Mouse (Mus musculus): ENCODE results near the gene Ndufa6. TPM values are rescaled to one million over a fixed set of nuclear protein-coding genes. Genes with fewer than 3 reads are reported as not detected.
"Not testable (repeated sequence)": the region's sequence is repeated elsewhere in the genome, so short reads cannot be mapped to it uniquely, and the experiment has no call there.

Gene Ndufa6
- polyA plus RNA-seq (2012; rRNA removed): 152 and 288 TPM in 2 replicates
- 435 and 447 TPM in 2 replicates for polyA plus RNA-seq (2014; fragmentation: Nextera tagmentation; extraction: Ambion mirVana)

DNA sequence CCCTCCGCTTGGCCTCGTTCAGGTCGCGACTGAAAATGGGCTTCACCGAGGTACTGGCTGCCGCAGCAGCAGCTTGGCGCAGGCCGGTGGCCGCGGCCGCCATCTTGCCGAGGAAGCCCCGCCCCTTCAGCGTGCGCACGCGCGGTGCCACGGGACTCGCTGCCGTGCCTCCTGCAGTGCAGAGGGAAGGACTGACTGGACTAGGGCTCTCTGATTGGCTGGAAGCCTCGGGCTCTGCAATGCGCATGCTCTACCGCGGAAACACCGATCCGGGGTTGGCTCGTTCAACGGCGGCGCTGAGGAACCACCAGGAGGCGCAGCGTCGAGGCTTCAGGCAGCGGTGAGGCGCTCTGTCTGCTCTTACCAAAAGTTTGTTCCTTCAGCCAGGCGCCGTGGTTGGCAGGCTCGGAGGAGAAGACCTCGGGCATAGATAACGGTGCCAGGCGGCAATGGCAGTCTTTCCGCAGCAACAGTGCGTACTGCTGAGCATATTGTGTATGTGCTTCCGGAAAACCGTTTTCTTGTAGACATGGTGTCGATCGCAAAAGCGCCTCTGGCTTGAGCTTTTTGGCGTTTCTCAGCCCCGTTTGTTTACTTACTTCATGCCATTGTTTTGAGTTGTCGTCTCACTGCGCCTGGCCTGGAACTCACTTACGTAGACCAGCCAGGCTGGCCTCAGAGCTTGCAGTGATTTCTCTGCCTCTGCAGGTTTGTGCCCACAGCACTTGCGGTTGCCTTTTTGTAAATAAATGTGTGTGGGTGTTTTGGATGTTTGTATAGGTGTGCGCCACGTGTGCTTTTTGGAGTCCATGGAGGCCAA is at the start of gene Ndufa6:
Gene Ndufa6 (minus strand): TSS at position 197 of the 820 bp plus-strand sequence.
- Histone ChIP-seq H3K4me1 (replicated peaks; ENCODE audit: control insufficient read depth in 2 of 2, insufficient read depth in 2 of 2, low read length in 1 of 2) (peaks cover 27 to 36% of the 10 kb centered on the region in 2 experiments), H3K9me3 (ENCODE audit: control insufficient read depth, low read length) (no peaks in the 10 kb centered on the region), H3K9ac (replicated peaks) (peak within 1 kb of the TSS; percentile 98), H3K4me3 (ENCODE audit: insufficient read depth in 1 of 2, low read depth in 2 of 2, low read length in 2 of 2) (peak within 1 kb of the TSS; percentile 80 to 82), H3K36me3 (replicated peaks; ENCODE audit: control insufficient read depth, insufficient read depth, low read depth) (peaks cover 20% of the 10 kb centered on the region), H3K4me2 (ENCODE audit: low read depth) (peak within 1 kb of the TSS; percentile 97), H3K27ac (peak within 1 kb of the TSS; percentile 90), H3K27me3 (ENCODE audit: control insufficient read depth, insufficient read depth, low read length) (no peaks in the 10 kb centered on the region)
- WGBS (ENCODE audit: insufficient replicate concordance): 2% methylated on average over 57 of the region's 57 CpGs
- ATAC-seq (ENCODE audit: insufficient read depth) (peak; percentile 99), DNase-seq (ENCODE audit: low read depth in 3 of 3, low spot score in 3 of 3) (peak; percentile 97)
- peak; percentile 100 for TF ChIP-seq CTCF (IDR thresholded peaks at IDR 0.05; ENCODE audit: low read depth)
- no peak for TF ChIP-seq EP300 (IDR thresholded peaks at IDR 0.05; ENCODE audit: low read depth)

DNA sequence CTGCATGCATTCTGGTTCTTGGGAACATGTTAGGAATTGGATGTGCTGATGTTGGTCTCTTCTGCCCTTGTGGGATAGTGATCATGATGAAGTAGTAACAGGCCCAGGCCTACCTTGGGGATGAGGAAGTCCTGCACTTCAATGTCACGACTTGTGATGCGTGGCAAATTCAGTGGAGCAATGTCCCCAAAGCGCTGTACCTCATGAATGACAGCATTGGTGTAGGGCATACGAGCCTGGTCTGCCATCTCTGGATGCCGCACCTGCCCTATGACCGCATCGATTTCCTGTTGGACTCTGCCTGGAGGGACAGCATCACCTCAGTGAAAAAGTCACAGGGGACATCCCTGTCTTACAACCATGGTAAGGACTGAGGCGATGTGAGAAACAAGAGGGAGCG is 49.5 kb upstream of the Ndufa6 start:
- Histone ChIP-seq H3K36me3 (replicated peaks; ENCODE audit: control insufficient read depth, insufficient read depth, low read depth) (no peaks in the 10 kb centered on the region), H3K9me3 (ENCODE audit: control insufficient read depth, low read length) (no peaks in the 10 kb centered on the region), H3K27me3 (ENCODE audit: control insufficient read depth, insufficient read depth, low read length) (no peaks in the 10 kb centered on the region), H3K4me1 (replicated peaks; ENCODE audit: control insufficient read depth in 2 of 2, insufficient read depth in 2 of 2, low read length in 1 of 2) (no peaks in the 10 kb centered on the region; a peak in 1 of 4 replicates), H3K4me3 (ENCODE audit: insufficient read depth in 1 of 2, low read depth in 2 of 2, low read length in 2 of 2) (no peak overlapping the region), H3K9ac (replicated peaks) (no peak overlapping the region), H3K27ac (no peak overlapping the region), H3K4me2 (ENCODE audit: low read depth) (no peak overlapping the region)
- TF ChIP-seq CTCF (IDR thresholded peaks at IDR 0.05; ENCODE audit: low read depth): no peak
- TF ChIP-seq EP300 (IDR thresholded peaks at IDR 0.05; ENCODE audit: low read depth): no peak
- ATAC-seq (ENCODE audit: insufficient read depth): no peak
- 72% methylated on average over 9 of the region's 9 CpGs for WGBS (ENCODE audit: insufficient replicate concordance)
- no peak for DNase-seq (ENCODE audit: low read depth in 3 of 3, low spot score in 3 of 3)

DNA sequence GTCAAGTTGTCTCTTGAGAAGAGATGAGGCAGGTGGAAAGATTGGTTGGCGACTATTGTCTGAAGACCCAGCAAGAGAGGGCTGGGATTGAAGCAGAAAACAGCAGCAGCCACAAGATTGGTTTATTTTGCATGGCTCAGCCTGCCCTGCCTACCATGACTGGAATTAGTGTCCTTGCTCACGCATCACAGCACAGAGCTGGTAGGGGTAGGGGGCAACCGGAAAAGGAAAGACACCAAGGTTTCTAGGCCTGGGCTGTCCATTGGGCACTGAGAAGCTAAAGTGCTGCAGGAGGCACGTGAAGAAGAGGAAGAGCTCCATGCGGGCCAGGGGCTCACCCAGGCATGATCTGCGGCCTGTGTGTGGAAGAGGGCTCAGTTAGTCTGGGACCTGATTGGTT is 48.6 kb upstream of the Ndufa6 start:
- H3K9ac ChIP-seq (replicated peaks): no peak overlapping the region
- no peak overlapping the region for H3K4me2 ChIP-seq (ENCODE audit: low read depth)
- TF ChIP-seq CTCF (IDR thresholded peaks at IDR 0.05; ENCODE audit: low read depth) (no peak), EP300 (IDR thresholded peaks at IDR 0.05; ENCODE audit: low read depth) (no peak)
- WGBS (ENCODE audit: insufficient replicate concordance): 70% methylated on average over 6 of the region's 6 CpGs
- no peak overlapping the region for H3K27ac ChIP-seq
- H3K27me3 ChIP-seq (ENCODE audit: control insufficient read depth, insufficient read depth, low read length): no peaks in the 10 kb centered on the region
- H3K4me3 ChIP-seq (ENCODE audit: insufficient read depth in 1 of 2, low read depth in 2 of 2, low read length in 2 of 2): no peak overlapping the region
- no peak for ATAC-seq (ENCODE audit: insufficient read depth)
- no peaks in the 10 kb centered on the region for H3K9me3 ChIP-seq (ENCODE audit: control insufficient read depth, low read length)
- no peaks in the 10 kb centered on the region for H3K36me3 ChIP-seq (replicated peaks; ENCODE audit: control insufficient read depth, insufficient read depth, low read depth)
- H3K4me1 ChIP-seq (replicated peaks; ENCODE audit: control insufficient read depth in 2 of 2, insufficient read depth in 2 of 2, low read length in 1 of 2): no peaks in the 10 kb centered on the region; a peak in 1 of 4 replicates
- DNase-seq (ENCODE audit: low read depth in 3 of 3, low spot score in 3 of 3): no peak

- no peak overlapping the region for H3K4me2 ChIP-seq (ENCODE audit: low read depth)
- no peak for ATAC-seq (ENCODE audit: insufficient read depth)
- no peaks in the 10 kb centered on the region for H3K36me3 ChIP-seq (replicated peaks; ENCODE audit: control insufficient read depth, insufficient read depth, low read depth)
- H3K27me3 ChIP-seq (ENCODE audit: control insufficient read depth, insufficient read depth, low read length): no peaks in the 10 kb centered on the region
- no peak overlapping the region for H3K4me3 ChIP-seq (ENCODE audit: insufficient read depth in 1 of 2, low read depth in 2 of 2, low read length in 2 of 2)
- TF ChIP-seq EP300 (IDR thresholded peaks at IDR 0.05; ENCODE audit: low read depth) (no peak), CTCF (IDR thresholded peaks at IDR 0.05; ENCODE audit: low read depth) (no peak)
- no peaks in the 10 kb centered on the region for H3K9me3 ChIP-seq (ENCODE audit: control insufficient read depth, low read length)
- H3K4me1 ChIP-seq (replicated peaks; ENCODE audit: control insufficient read depth in 2 of 2, insufficient read depth in 2 of 2, low read length in 1 of 2): no peaks in the 10 kb centered on the region; a peak in 1 of 4 replicates
- no peak overlapping the region for H3K9ac ChIP-seq (replicated peaks)
- no peak overlapping the region for H3K27ac ChIP-seq
- no peak for DNase-seq (ENCODE audit: low read depth in 3 of 3, low spot score in 3 of 3)
Observed at GRCm38 (mm10) chr15:82402106-82402505, 48.0 kb upstream of the Ndufa6 start.

DNA sequence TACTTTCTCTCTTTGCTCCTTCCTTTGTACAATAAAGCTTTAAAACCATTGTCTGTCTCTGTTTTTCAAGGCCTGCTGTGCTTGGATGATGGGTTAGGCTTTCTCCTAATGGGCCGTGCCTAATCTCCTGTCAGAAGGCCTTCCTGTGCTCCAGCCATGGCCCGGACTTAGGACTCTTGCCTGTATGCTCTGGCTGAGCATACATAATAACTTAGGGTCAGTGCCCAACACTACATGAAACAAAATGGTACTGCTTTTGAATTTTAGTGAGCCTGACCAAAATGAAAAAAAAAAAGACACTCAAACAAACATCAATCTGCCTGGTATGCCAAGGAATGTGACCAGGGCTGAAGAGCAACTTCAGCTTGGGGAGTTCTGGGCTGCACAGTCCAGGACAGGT is 47.4 kb upstream of the Ndufa6 start:
- H3K27ac ChIP-seq: no peak overlapping the region
- H3K9me3 ChIP-seq (ENCODE audit: control insufficient read depth, low read length): no peaks in the 10 kb centered on the region
- H3K4me2 ChIP-seq (ENCODE audit: low read depth): no peak overlapping the region
- no peaks in the 10 kb centered on the region for H3K27me3 ChIP-seq (ENCODE audit: control insufficient read depth, insufficient read depth, low read length)
- H3K4me1 ChIP-seq (replicated peaks; ENCODE audit: control insufficient read depth in 2 of 2, insufficient read depth in 2 of 2, low read length in 1 of 2): no peaks in the 10 kb centered on the region; a peak in 1 of 4 replicates
- TF ChIP-seq CTCF (IDR thresholded peaks at IDR 0.05; ENCODE audit: low read depth): no peak
- no peak for TF ChIP-seq EP300 (IDR thresholded peaks at IDR 0.05; ENCODE audit: low read depth)
- no peaks in the 10 kb centered on the region for H3K36me3 ChIP-seq (replicated peaks; ENCODE audit: control insufficient read depth, insufficient read depth, low read depth)
- 50% methylated on average over 2 of the region's 2 CpGs for WGBS (ENCODE audit: insufficient replicate concordance)
- H3K4me3 ChIP-seq (ENCODE audit: insufficient read depth in 1 of 2, low read depth in 2 of 2, low read length in 2 of 2): no peak overlapping the region
- H3K9ac ChIP-seq (replicated peaks): no peak overlapping the region
- DNase-seq (ENCODE audit: low read depth in 3 of 3, low spot score in 3 of 3) (no peak), ATAC-seq (ENCODE audit: insufficient read depth) (no peak)

GRCm38 (mm10) chr15:82395955-82396354 is 41.8 kb upstream of the Ndufa6 start:
- not testable (repeated sequence) for H3K36me3 ChIP-seq (replicated peaks; ENCODE audit: control insufficient read depth, insufficient read depth, low read depth); H3K4me1 ChIP-seq (replicated peaks; ENCODE audit: control insufficient read depth in 2 of 2, insufficient read depth in 2 of 2, low read length in 1 of 2); ATAC-seq (ENCODE audit: insufficient read depth); H3K4me3 ChIP-seq (ENCODE audit: insufficient read depth in 1 of 2, low read depth in 2 of 2, low read length in 2 of 2); H3K27me3 ChIP-seq (ENCODE audit: control insufficient read depth, insufficient read depth, low read length); H3K27ac ChIP-seq; H3K4me2 ChIP-seq (ENCODE audit: low read depth); DNase-seq (ENCODE audit: low read depth in 3 of 3, low spot score in 3 of 3); H3K9me3 ChIP-seq (ENCODE audit: control insufficient read depth, low read length); H3K9ac ChIP-seq (replicated peaks)
- WGBS (ENCODE audit: insufficient replicate concordance): 65% methylated on average over 3 of the region's 3 CpGs

GRCm38 (mm10) chr15:82393922-82394321 is 39.8 kb upstream of the Ndufa6 start, which contains the start of gene Cyp2d11:
Gene Cyp2d11 (minus strand): TSS chr15:82394022.
- not testable (repeated sequence) for DNase-seq (ENCODE audit: low read depth in 3 of 3, low spot score in 3 of 3); H3K27ac ChIP-seq; H3K4me1 ChIP-seq (replicated peaks; ENCODE audit: control insufficient read depth in 2 of 2, insufficient read depth in 2 of 2, low read length in 1 of 2); H3K36me3 ChIP-seq (replicated peaks; ENCODE audit: control insufficient read depth, insufficient read depth, low read depth); H3K4me3 ChIP-seq (ENCODE audit: insufficient read depth in 1 of 2, low read depth in 2 of 2, low read length in 2 of 2); ATAC-seq (ENCODE audit: insufficient read depth); H3K27me3 ChIP-seq (ENCODE audit: control insufficient read depth, insufficient read depth, low read length); H3K9ac ChIP-seq (replicated peaks); H3K4me2 ChIP-seq (ENCODE audit: low read depth); H3K9me3 ChIP-seq (ENCODE audit: control insufficient read depth, low read length)
- WGBS (ENCODE audit: insufficient replicate concordance): 59% methylated on average over 2 of the region's 2 CpGs
